Mouse (Mus musculus): ENCODE results near the gene Drap1.
A peak's percentile ranks its signal among the peaks of the same experiment; 100 is the strongest.

Drap1 gene

GRCm38 (mm10) chr19:5448354-5449150, 23.8 kb upstream of the Drap1 start:
- peak; percentile 33 for DNase-seq

- peak; percentile 78 for DNase-seq
These were observed 23.0 kb upstream of the Drap1 start, which contains the start of gene Fosl1 for GRCm38 (mm10) chr19:5447515-5448353. Gene Fosl1, plus strand, starts transcription at chr19:5447547.

- DNase-seq = no peak
These were observed 21.0 kb upstream of the Drap1 start for GRCm38 (mm10) chr19:5445747-5446146.

GRCm38 (mm10) chr19:5444954-5445353, 20.2 kb upstream of the Drap1 start:
- DNase-seq = no peak

- no peak for DNase-seq
These were observed 19.7 kb upstream of the Drap1 start for GRCm38 (mm10) chr19:5444371-5444908.

GRCm38 (mm10) chr19:5433951-5434350, 9.2 kb upstream of the Drap1 start:
- DNase-seq = no peak

GRCm38 (mm10) chr19:5432992-5433852, 8.4 kb upstream of the Drap1 start:
- peak; percentile 62 for DNase-seq

- no peak for DNase-seq
These were observed 7.2 kb upstream of the Drap1 start for GRCm38 (mm10) chr19:5431911-5432464.

GRCm38 (mm10) chr19:5430408-5430807, 5.6 kb upstream of the Drap1 start:
- no peak for DNase-seq

- peak; percentile 75 for DNase-seq
These were observed 5.0 kb upstream of the Drap1 start for GRCm38 (mm10) chr19:5429806-5430205.

- DNase-seq = no peak
These were observed 4.4 kb upstream of the Drap1 start for GRCm38 (mm10) chr19:5429219-5429618.

- DNase-seq = no peak
These were observed 3.3 kb upstream of the Drap1 start for GRCm38 (mm10) chr19:5428083-5428482.

- DNase-seq = peak; percentile 61
These were observed 2.0 kb upstream of the Drap1 start for GRCm38 (mm10) chr19:5426640-5427290.

- DNase-seq = peak; percentile 74
These were observed 1.3 kb upstream of the Drap1 start for GRCm38 (mm10) chr19:5425906-5426565.

GRCm38 (mm10) chr19:5424092-5424781, 542 bp downstream of the Drap1 start:
- peak; percentile 88 for DNase-seq

- peak; percentile 68 for DNase-seq
These were observed 1.2 kb downstream of the Drap1 start for GRCm38 (mm10) chr19:5423561-5423960.

- DNase-seq = peak; percentile 62
These were observed 1.8 kb downstream of the Drap1 start for GRCm38 (mm10) chr19:5422895-5423443.

- DNase-seq = peak; percentile 72
These were observed 2.5 kb downstream of the Drap1 start for GRCm38 (mm10) chr19:5422267-5422666.

- DNase-seq = no peak
These were observed 3.0 kb downstream of the Drap1 start for GRCm38 (mm10) chr19:5421784-5422183.

GRCm38 (mm10) chr19:5420579-5420978, 4.2 kb downstream of the Drap1 start:
- no peak for DNase-seq
